Comparison of ENCODE assay signal across 20 mouse cellular contexts in genomic region chr1:170701582-170701981, GRCm38 (mm10). TPM values are rescaled to one million over a fixed set of nuclear protein-coding genes. Genes with fewer than 3 reads are reported as not detected.
DNase-seq lines count a peak whose midpoint lies in the region; ATAC-seq lines count a peak whose summit lies in the region.
"Had no signal": no experiment of that assay in that cellular context is flagged by ENCODE, and none has a peak within 500 bp of the region (broad histone marks: within the 10 kb centered on the region; RNA-seq: fewer than 3 reads in every experiment).

No protein-coding gene starts in this region.

- DNase-seq in midbrain, embryonic 11.5 days (ENCODE audit: low spot score, missing footprints), result peak; percentile 62
- no peak for DNase-seq in limb, embryonic 11.5 days (ENCODE audit: low spot score)
- DNase-seq in adrenal gland, adult 2 months, result no peak
- no peak for DNase-seq in heart, adult 18-20 months
- DNase-seq in heart, embryonic 10.5 days (ENCODE audit: low spot score), result no peak
- DNase-seq: cerebellum, adult 18-20 months; cerebellum, postnatal 25 days; heart, adult 2 months; kidney, adult 2 months; kidney, postnatal 10 days; liver; spleen, adult 18-20 months; thymus, postnatal 36 days had no signal

- H3K9ac ChIP-seq in midbrain, embryonic 11.5 days (ENCODE audit: low read length), result no peak overlapping the region
- H3K9ac ChIP-seq in midbrain, embryonic 15.5 days, result no peak overlapping the region
- H3K9ac ChIP-seq in embryonic facial prominence, embryonic 12.5 days, result no peak overlapping the region
- H3K9ac ChIP-seq in limb, embryonic 11.5 days (ENCODE audit: low read length), result no peak overlapping the region
- H3K9ac ChIP-seq: heart, embryonic 15.5 days; midbrain, embryonic 12.5 days had no signal

- no peak for ATAC-seq in midbrain, embryonic 11.5 days (ENCODE audit: low FRiP score)
- ATAC-seq in midbrain, embryonic 15.5 days (replicated peaks), result no peak
- no peak for ATAC-seq in embryonic facial prominence, embryonic 12.5 days (ENCODE audit: insufficient number of reproducible peaks, insufficient read depth, low FRiP score, low TSS enrichment)
- ATAC-seq in limb, embryonic 11.5 days (ENCODE audit: insufficient number of reproducible peaks, low FRiP score, low TSS enrichment, low read depth), result peak; percentile 12; the same call in 1 of the 2 replicates
- ATAC-seq: forebrain, embryonic 16.5 days; lung, postnatal 0 days had no signal

- 86% methylated on average over 8 of the region's 8 CpGs for WGBS in midbrain, embryonic 11.5 days
- 89% methylated on average over 8 of the region's 8 CpGs for whole genome bisulfite sequencing in midbrain, embryonic 15.5 days
- WGBS in embryonic facial prominence, embryonic 12.5 days, result 84% methylated on average over 8 of the region's 8 CpGs
- WGBS in limb, embryonic 11.5 days, result 89% methylated on average over 8 of the region's 8 CpGs
- 80% methylated on average over 8 of the region's 8 CpGs for WGBS in heart, embryonic 10.5 days

- no peak overlapping the region for H3K27ac ChIP-seq in midbrain, embryonic 11.5 days (ENCODE audit: low read depth, low read length)
- H3K27ac ChIP-seq in midbrain, embryonic 15.5 days, result no peak overlapping the region
- H3K27ac ChIP-seq in embryonic facial prominence, embryonic 12.5 days, result 0 out of 2 replicates have a peak overlapping the region, but pooled peaks have one; percentile 1
- peak overlapping the region; percentile 22; the same call in 1 of the 2 replicates for H3K27ac ChIP-seq in limb, embryonic 11.5 days (replicated peaks; ENCODE audit: low read depth, low read length)
- no peak overlapping the region for H3K27ac ChIP-seq in heart, embryonic 10.5 days
- H3K27ac ChIP-seq: heart, adult 2 months; heart, embryonic 15.5 days; midbrain, embryonic 12.5 days had no signal

- no peaks in the 10 kb centered on the region for H3K27me3 ChIP-seq in midbrain, embryonic 11.5 days (ENCODE audit: control insufficient read depth, insufficient read depth, low read length)
- no peaks in the 10 kb centered on the region for H3K27me3 ChIP-seq in midbrain, embryonic 15.5 days (replicated peaks)
- H3K27me3 ChIP-seq in embryonic facial prominence, embryonic 12.5 days, result no peaks in the 10 kb centered on the region
- H3K27me3 ChIP-seq in limb, embryonic 11.5 days (ENCODE audit: control insufficient read depth, insufficient read depth, low read length), result no peaks in the 10 kb centered on the region
- no peaks in the 10 kb centered on the region for H3K27me3 ChIP-seq in heart, embryonic 10.5 days (ENCODE audit: insufficient read depth, poor library complexity, severe bottlenecking)
- H3K27me3 ChIP-seq: heart, embryonic 15.5 days; midbrain, embryonic 12.5 days had no signal

- no peaks in the 10 kb centered on the region for H3K9me3 ChIP-seq in midbrain, embryonic 11.5 days (ENCODE audit: control insufficient read depth, low read length)
- H3K9me3 ChIP-seq in midbrain, embryonic 15.5 days, result no peaks in the 10 kb centered on the region
- H3K9me3 ChIP-seq in embryonic facial prominence, embryonic 12.5 days, result no peaks in the 10 kb centered on the region
- no peaks in the 10 kb centered on the region for H3K9me3 ChIP-seq in limb, embryonic 11.5 days (ENCODE audit: control insufficient read depth, low read length)
- H3K9me3 ChIP-seq in heart, embryonic 10.5 days, result no peaks in the 10 kb centered on the region
- H3K9me3 ChIP-seq: heart, embryonic 15.5 days; midbrain, embryonic 12.5 days had no signal

- H3K36me3 ChIP-seq in midbrain, embryonic 11.5 days (ENCODE audit: control insufficient read depth, insufficient read depth, low read length), result no peaks in the 10 kb centered on the region
- H3K36me3 ChIP-seq in midbrain, embryonic 15.5 days (replicated peaks), result no peaks in the 10 kb centered on the region
- no peaks in the 10 kb centered on the region for H3K36me3 ChIP-seq in embryonic facial prominence, embryonic 12.5 days
- H3K36me3 ChIP-seq in limb, embryonic 11.5 days (ENCODE audit: control insufficient read depth, insufficient read depth, low read length), result no peaks in the 10 kb centered on the region
- no peaks in the 10 kb centered on the region for H3K36me3 ChIP-seq in heart, embryonic 10.5 days
- H3K36me3 ChIP-seq: heart, embryonic 15.5 days; midbrain, embryonic 12.5 days had no signal

- H3K4me2 ChIP-seq in midbrain, embryonic 11.5 days, result no peak overlapping the region
- H3K4me2 ChIP-seq in midbrain, embryonic 15.5 days, result no peak overlapping the region
- H3K4me2 ChIP-seq in embryonic facial prominence, embryonic 12.5 days (replicated peaks), result no peak overlapping the region
- no peak overlapping the region for H3K4me2 ChIP-seq in limb, embryonic 11.5 days (ENCODE audit: low read depth, severe bottlenecking)
- H3K4me2 ChIP-seq: heart, embryonic 15.5 days; midbrain, embryonic 12.5 days had no signal

- H3K4me1 ChIP-seq in midbrain, embryonic 11.5 days (ENCODE audit: control insufficient read depth, insufficient read depth, low read length), result no peaks in the 10 kb centered on the region
- no peaks in the 10 kb centered on the region for H3K4me1 ChIP-seq in midbrain, embryonic 15.5 days
- peaks cover 10% of the 10 kb centered on the region; the same call in 1 of the 2 replicates for H3K4me1 ChIP-seq in embryonic facial prominence, embryonic 12.5 days
- peaks cover 6% of the 10 kb centered on the region; the same call in 1 of the 2 replicates for H3K4me1 ChIP-seq in limb, embryonic 11.5 days (ENCODE audit: control insufficient read depth, insufficient read depth, low read length)
- H3K4me1 ChIP-seq in heart, embryonic 10.5 days, result no peaks in the 10 kb centered on the region

- H3K4me3 ChIP-seq in midbrain, embryonic 11.5 days (ENCODE audit: low read depth, low read length), result no peak overlapping the region
- H3K4me3 ChIP-seq in midbrain, embryonic 15.5 days, result no peak overlapping the region
- no peak overlapping the region for H3K4me3 ChIP-seq in embryonic facial prominence, embryonic 12.5 days
- H3K4me3 ChIP-seq in limb, embryonic 11.5 days (ENCODE audit: low read depth, low read length), result no peak overlapping the region
- H3K4me3 ChIP-seq in heart, embryonic 10.5 days, result no peak overlapping the region
- H3K4me3 ChIP-seq: erythroblast, embryonic 14.5 days; heart, adult 2 months; heart, embryonic 15.5 days; midbrain, embryonic 12.5 days had no signal

RNA-seq across cellular contexts. Expression of gene Olfml2b, which starts 57.2 kb away (rescaled TPM):
- 5.1 and 5.8 TPM in 2 replicates for polyA plus RNA-seq in midbrain, embryonic 11.5 days (2014; fragmentation: Nextera tagmentation; extraction: Ambion mirVana)
- 4.8 and 5.2 TPM in 2 replicates for polyA plus RNA-seq in midbrain, embryonic 15.5 days (2015; fragmentation: Nextera tagmentation; extraction: Ambion mirVana)
- polyA plus RNA-seq in embryonic facial prominence, embryonic 12.5 days (2016; fragmentation: Nextera tagmentation; extraction: Ambion mirVana), result 12.8 and 13.6 TPM in 2 replicates
- polyA plus RNA-seq in limb, embryonic 11.5 days (2014; fragmentation: Nextera tagmentation; extraction: Ambion mirVana), result 13.8 and 14.7 TPM in 2 replicates
- total RNA-seq in adrenal gland, adult 2 months (2021), result 1 to 10 TPM; 5.0 to 7.9 TPM
- 11.3 and 12.3 TPM in 2 replicates for polyA plus RNA-seq in adrenal gland, adult 2 months (2012; rRNA removed)
- 10 to 100 TPM; 11.8 to 14.8 TPM for total RNA-seq in heart, adult 18-20 months (2021)
- polyA plus RNA-seq in heart, embryonic 10.5 days (2016; fragmentation: Nextera tagmentation; extraction: Ambion mirVana), result 31.4 and 51.0 TPM in 2 replicates
- polyA plus RNA-seq: erythroblast, embryonic 14.5 days had no signal

Comparison
In these comparisons a context has a peak if more than half of its experiments do, and no peak if none do; other contexts are left out.
1. H3K27ac ChIP-seq: peak in embryonic facial prominence, embryonic 12.5 days (single experiment) and limb, embryonic 11.5 days (single experiment); none in midbrain, embryonic 11.5 days (single experiment), midbrain, embryonic 15.5 days (single experiment) and heart, embryonic 10.5 days (single experiment).